Mouse (Mus musculus): Measurements from ENCODE around the gene Zglp1.

DNA sequence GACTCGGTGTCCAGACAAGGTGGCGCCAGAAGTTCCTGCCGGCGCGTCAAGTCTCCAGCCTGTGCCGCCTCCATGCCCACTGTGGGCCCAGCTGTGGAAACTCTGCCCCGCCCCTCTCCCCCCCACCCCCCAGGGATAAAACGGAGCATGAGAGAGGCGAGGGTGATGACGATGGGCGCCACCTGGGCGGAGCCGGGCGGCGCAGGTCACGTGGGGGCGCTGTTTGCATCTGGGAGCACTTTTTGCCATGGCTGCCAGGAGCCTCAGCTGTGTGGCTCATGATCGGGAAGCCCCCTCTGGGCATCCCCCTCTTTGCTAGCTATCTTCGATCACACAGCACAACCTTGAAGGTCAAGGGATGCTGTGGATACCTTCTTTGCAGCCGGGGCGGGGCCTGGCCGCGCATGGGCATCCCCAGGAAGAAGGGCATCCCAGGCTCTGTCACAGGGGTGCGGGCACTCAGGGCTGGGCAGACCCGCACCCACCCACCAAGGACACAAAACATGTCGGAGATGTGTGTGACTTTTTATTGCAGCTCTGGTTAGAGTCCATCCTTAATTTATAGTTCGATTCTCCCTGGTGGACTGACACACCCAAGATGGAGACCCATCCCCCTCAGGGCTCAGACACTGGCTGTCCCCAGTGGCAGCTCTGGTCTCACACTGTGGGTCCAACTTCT is at the start of gene Zglp1:
- TF ChIP-seq CTCF (IDR thresholded peaks at IDR 0.05; ENCODE audit: extremely low read depth, insufficient read depth, low read length): no peak
- no peak for TF ChIP-seq POLR2A (IDR thresholded peaks at IDR 0.05; ENCODE audit: extremely low read depth, insufficient read depth, low read length)

Measured in cortical plate, adult 2 months (tissue).